Mouse (Mus musculus): Measurements from ENCODE around the gene Kif6.

DNA sequence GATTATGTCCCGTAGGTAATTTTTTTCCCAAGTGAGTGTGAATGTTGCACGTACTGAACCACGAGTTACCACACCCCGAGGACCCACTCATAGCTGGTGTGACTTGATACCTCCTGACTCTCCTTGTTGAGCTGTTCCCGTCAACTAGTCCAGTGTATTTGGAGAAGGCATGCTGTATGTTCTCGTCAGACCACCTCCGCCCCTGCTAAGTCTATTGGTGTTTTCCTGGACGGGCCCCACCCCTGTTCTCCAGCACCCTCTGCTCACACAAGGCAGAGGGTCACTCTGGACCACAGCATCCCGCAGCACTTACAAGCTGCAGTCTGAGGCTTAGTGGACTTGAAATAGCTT, 76.5 kb downstream of the Kif6 start:
- TF ChIP-seq CTCF (IDR thresholded peaks at IDR 0.05; ENCODE audit: low read depth, low read length) (no peak), POLR2AphosphoS5 (IDR thresholded peaks at IDR 0.05; ENCODE audit: insufficient replicate concordance, low read depth, low read length) (no peak)
